Mouse (Mus musculus) stomach, postnatal 0 days (tissue): ENCODE data around the gene Tob2.

Experiments
- CTCF ChIP-seq: IDR thresholded peaks from 2 replicates; pipeline ENCODE4 v1.5.1; 2016; ENCODE audit warnings: antibody characterized with exemption, low read depth, mild to moderate bottlenecking, moderate library complexity
- EP300 ChIP-seq: optimal IDR thresholded peaks from 2 replicates; pipeline ENCODE3; 2016; ENCODE audit warnings: antibody characterized with exemption

- TF ChIP-seq CTCF (no peak), EP300 (no peak)
These were observed 21.4 kb downstream of the Tob2 start for GRCm38 (mm10) chr15:81836966-81837920.
